Mouse (Mus musculus): ENCODE measurements around the gene Nrxn2. TPM values are rescaled to one million over a fixed set of nuclear protein-coding genes. Genes with fewer than 3 reads are reported as not detected.

Nrxn2 gene
- total RNA-seq (2021) = 1 to 10 TPM; 3.5 to 3.7 TPM

- DNase-seq = peak; percentile 85
Measured at GRCm38 (mm10) chr19:6418233-6418879, at the start of gene Nrxn2. Nrxn2 (plus strand) TSS chr19:6418731.

GRCm38 (mm10) chr19:6370175-6370574 is 48.4 kb upstream of the Nrxn2 start:
- no peak for DNase-seq

- no peak for DNase-seq
Measured at GRCm38 (mm10) chr19:6372433-6372832, 46.1 kb upstream of the Nrxn2 start.

GRCm38 (mm10) chr19:6373539-6374400 is 44.8 kb upstream of the Nrxn2 start:
- peak; percentile 95 for DNase-seq

- DNase-seq = no peak
Measured at GRCm38 (mm10) chr19:6374571-6374970, 44.0 kb upstream of the Nrxn2 start.

GRCm38 (mm10) chr19:6375423-6376254 is 42.9 kb upstream of the Nrxn2 start:
- no peak for DNase-seq

GRCm38 (mm10) chr19:6376255-6376564 is 42.3 kb upstream of the Nrxn2 start:
- peak; percentile 79 for DNase-seq

- no peak for DNase-seq
Measured at GRCm38 (mm10) chr19:6376643-6377042, 41.9 kb upstream of the Nrxn2 start.

GRCm38 (mm10) chr19:6377327-6378040 is 41.0 kb upstream of the Nrxn2 start:
- no peak for DNase-seq

- no peak for DNase-seq
Measured at GRCm38 (mm10) chr19:6380411-6381166, 37.9 kb upstream of the Nrxn2 start.

GRCm38 (mm10) chr19:6381238-6381637 is 37.3 kb upstream of the Nrxn2 start:
- no peak for DNase-seq

GRCm38 (mm10) chr19:6382323-6382924 is 36.1 kb upstream of the Nrxn2 start:
- no peak for DNase-seq

GRCm38 (mm10) chr19:6383470-6383869 is 35.1 kb upstream of the Nrxn2 start:
- DNase-seq = no peak

- DNase-seq = peak; percentile 93
Measured at GRCm38 (mm10) chr19:6384128-6384527, 34.4 kb upstream of the Nrxn2 start, which contains the start of gene Pygm. Pygm (plus strand) TSS chr19:6384399.

GRCm38 (mm10) chr19:6384954-6385353 is 33.6 kb upstream of the Nrxn2 start:
- peak; percentile 38 for DNase-seq

- DNase-seq = no peak
Measured at GRCm38 (mm10) chr19:6385419-6385818, 33.1 kb upstream of the Nrxn2 start.

GRCm38 (mm10) chr19:6385821-6386220 is 32.7 kb upstream of the Nrxn2 start:
- no peak for DNase-seq

- DNase-seq = no peak
Measured at GRCm38 (mm10) chr19:6386234-6386633, 32.3 kb upstream of the Nrxn2 start.

- DNase-seq = peak; percentile 70
Measured at GRCm38 (mm10) chr19:6388006-6388405, 30.5 kb upstream of the Nrxn2 start.

- no peak for DNase-seq
Measured at GRCm38 (mm10) chr19:6389803-6390202, 28.7 kb upstream of the Nrxn2 start.

GRCm38 (mm10) chr19:6390251-6390650 is 28.3 kb upstream of the Nrxn2 start:
- DNase-seq = no peak
